Mouse (Mus musculus): ENCODE data around the gene Rps11. TPM values are rescaled to one million over a fixed set of nuclear protein-coding genes. Genes with fewer than 3 reads are reported as not detected.
A peak's percentile ranks its signal among the peaks of the same experiment; 100 is the strongest.

Gene Rps11
- polyA plus RNA-seq, 1 experiment = 22.2 TPM

GRCm38 (mm10) chr7:45107052-45107645 lies 17.1 kb downstream of the Rps11 start:
- Histone ChIP-seq H3K36me3 (ENCODE audit: control insufficient read depth) (no peaks in the 10 kb centered on the region), H3K27me3 (ENCODE audit: control insufficient read depth) (no peaks in the 10 kb centered on the region), H3K4me3 (replicated peaks) (no peak overlapping the region), H3K9me3 (ENCODE audit: control insufficient read depth, low read length) (no peaks in the 10 kb centered on the region), H3K4me1 (ENCODE audit: control insufficient read depth) (peaks cover 6% of the 10 kb centered on the region)
- TF ChIP-seq TAL1 (IDR thresholded peaks at IDR 0.05; ENCODE audit: low read length) (no peak), GATA1 (IDR thresholded peaks at IDR 0.05; ENCODE audit: low read length) (no peak)

DNA sequence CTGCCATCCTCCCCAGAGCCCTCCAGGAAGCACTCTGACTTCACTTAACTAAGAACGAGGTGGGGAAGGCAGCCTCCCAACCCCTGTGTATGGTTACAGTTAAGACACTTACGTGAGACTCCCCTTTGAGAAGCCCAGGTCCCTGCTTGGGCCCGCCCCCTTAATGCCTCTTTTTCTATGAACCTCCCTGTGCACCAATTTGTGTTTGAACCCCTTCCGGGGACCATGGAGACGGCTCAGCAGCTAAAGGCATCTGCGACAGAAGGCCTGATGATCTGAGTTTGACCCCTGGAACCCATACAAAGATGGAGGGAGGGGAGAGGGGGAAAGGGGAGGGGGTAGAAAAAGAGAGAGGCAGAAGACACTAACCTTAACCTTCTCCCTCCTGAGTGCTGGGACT lies 17.8 kb downstream of the Rps11 start:
- Histone ChIP-seq H3K4me3 (replicated peaks) (no peak overlapping the region), H3K27me3 (ENCODE audit: control insufficient read depth) (no peaks in the 10 kb centered on the region), H3K36me3 (ENCODE audit: control insufficient read depth) (no peaks in the 10 kb centered on the region), H3K9me3 (ENCODE audit: control insufficient read depth, low read length) (no peaks in the 10 kb centered on the region), H3K4me1 (ENCODE audit: control insufficient read depth) (peaks cover 2% of the 10 kb centered on the region)
- no peak for TF ChIP-seq GATA1 (IDR thresholded peaks at IDR 0.05; ENCODE audit: low read length)
- TF ChIP-seq TAL1 (IDR thresholded peaks at IDR 0.05; ENCODE audit: low read length) = no peak

DNA sequence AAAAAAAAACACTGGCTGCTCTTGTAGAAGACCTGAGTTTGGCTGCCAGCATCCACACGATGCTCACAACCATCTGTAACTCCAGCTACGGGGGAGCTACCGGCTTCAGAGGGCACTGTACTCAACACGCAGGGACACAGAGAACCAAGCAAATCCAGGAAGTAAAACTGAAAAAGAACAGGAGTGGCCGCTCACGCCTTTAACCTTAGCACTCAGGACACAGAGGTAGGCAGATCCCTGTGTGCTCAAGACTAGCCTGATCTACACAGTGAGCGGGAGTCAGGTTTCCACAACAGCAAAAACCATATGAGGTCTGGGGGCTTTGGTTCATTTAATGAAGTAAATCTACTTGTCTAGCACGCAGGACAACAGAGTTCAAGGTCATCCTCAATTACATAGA lies 18.7 kb downstream of the Rps11 start:
- Histone ChIP-seq H3K4me1 (ENCODE audit: control insufficient read depth) (no peaks in the 10 kb centered on the region; the same call in none of the 2 replicates), H3K36me3 (ENCODE audit: control insufficient read depth) (no peaks in the 10 kb centered on the region), H3K9me3 (ENCODE audit: control insufficient read depth, low read length) (no peaks in the 10 kb centered on the region), H3K27me3 (ENCODE audit: control insufficient read depth) (no peaks in the 10 kb centered on the region), H3K4me3 (replicated peaks) (no peak overlapping the region)
- no peak for TF ChIP-seq GATA1 (IDR thresholded peaks at IDR 0.05; ENCODE audit: low read length)
- no peak for TF ChIP-seq TAL1 (IDR thresholded peaks at IDR 0.05; ENCODE audit: low read length)

DNA sequence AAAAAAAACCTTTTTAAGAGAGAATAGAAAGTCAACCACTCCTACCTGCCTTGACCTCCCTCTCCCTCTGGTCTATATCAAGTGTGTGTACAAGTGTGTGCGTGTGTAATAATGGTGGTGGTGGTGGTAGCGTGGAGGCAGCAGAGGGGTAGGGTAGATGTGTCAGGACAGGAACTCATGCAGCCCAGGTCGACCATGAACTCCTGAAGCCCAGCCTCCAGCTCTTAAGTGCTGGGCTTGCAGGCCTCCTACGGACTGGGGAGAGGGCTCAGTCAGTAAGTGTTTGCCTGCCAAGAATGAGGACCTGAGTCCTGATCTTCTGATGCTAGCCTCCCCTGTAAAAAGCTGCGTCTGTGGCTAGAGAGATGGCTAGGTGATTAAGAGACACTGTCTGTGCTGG lies 19.3 kb downstream of the Rps11 start:
- no peaks in the 10 kb centered on the region for H3K9me3 ChIP-seq (ENCODE audit: control insufficient read depth, low read length)
- no peak overlapping the region for H3K4me3 ChIP-seq (replicated peaks)
- H3K27me3 ChIP-seq (ENCODE audit: control insufficient read depth) = no peaks in the 10 kb centered on the region
- no peaks in the 10 kb centered on the region for H3K4me1 ChIP-seq (ENCODE audit: control insufficient read depth)
- TF ChIP-seq GATA1 (IDR thresholded peaks at IDR 0.05; ENCODE audit: low read length) (no peak), TAL1 (IDR thresholded peaks at IDR 0.05; ENCODE audit: low read length) (no peak)
- H3K36me3 ChIP-seq (ENCODE audit: control insufficient read depth) = no peaks in the 10 kb centered on the region

DNA sequence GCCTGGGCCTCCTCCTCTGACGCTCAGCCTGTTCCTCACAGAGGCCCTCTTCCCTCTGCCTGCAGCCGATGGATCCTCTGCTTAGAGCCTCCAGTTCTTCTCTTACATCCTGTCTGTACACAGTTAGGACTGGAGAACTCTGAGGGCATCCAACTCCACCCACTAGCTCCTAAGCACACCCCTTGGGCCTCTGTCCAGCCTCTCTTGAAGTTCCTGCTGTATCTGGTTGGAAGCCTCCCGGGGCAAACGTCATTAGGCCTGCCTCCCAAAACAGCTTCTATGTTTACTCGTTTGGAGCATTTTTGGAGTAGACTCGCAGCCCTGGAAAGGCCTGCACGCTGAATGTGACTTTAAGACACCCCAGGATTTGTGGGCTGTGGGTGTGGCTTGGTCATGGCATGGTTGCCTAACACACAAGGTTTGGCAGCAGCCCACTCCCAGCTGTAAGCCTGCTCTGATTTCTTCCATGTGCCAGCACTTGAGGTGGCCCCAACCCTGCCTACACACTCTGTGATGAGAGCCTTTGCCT lies 20.5 kb downstream of the Rps11 start, which contains the start of gene Fcgrt:
Gene Fcgrt, minus strand, starts transcription at position 200 of the 529 bp plus-strand sequence.
- TF ChIP-seq GATA1 (IDR thresholded peaks at IDR 0.05; ENCODE audit: low read length) (no peak), TAL1 (IDR thresholded peaks at IDR 0.05; ENCODE audit: low read length) (no peak)
- H3K27me3 ChIP-seq (ENCODE audit: control insufficient read depth) = no peaks in the 10 kb centered on the region

DNA sequence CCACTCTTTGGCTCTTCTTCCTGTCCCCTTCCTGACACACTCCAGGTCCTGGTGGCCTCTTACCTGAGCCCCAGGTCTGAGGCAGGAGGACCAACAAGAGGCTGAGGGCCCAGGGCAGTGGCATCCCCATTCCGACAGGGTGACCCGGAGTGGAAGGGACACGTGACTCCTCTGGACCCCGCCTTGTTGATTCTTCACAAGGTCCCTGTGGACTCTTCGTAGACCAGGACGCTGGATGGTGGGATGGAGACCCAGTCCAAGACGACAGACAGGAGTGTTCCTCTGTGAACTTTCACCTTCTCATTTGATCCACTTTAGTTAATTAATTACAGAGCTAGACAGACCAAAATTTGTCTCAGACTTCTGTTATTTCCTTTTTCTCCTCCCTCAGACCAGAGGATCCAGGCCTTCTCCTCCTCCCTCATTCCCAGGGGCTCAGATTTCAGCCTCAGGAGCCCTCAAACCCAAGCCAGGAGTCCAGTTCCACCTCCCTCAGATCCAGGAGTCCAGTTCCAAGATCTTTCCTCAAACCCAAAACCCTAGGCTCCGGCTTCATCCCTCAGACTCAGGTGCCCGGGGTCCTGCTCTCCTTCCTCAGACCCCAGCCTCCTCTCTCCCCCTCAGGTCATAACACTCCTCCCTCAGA lies 21.2 kb downstream of the Rps11 start:
- Histone ChIP-seq H3K9me3 (ENCODE audit: control insufficient read depth, low read length) (no peaks in the 10 kb centered on the region), H3K4me3 (replicated peaks) (peak overlapping the region; percentile 17), H3K36me3 (ENCODE audit: control insufficient read depth) (no peaks in the 10 kb centered on the region), H3K4me1 (ENCODE audit: control insufficient read depth) (no peaks in the 10 kb centered on the region; the same call in 1 of the 2 replicates), H3K27me3 (ENCODE audit: control insufficient read depth) (no peaks in the 10 kb centered on the region)
- TF ChIP-seq TAL1 (IDR thresholded peaks at IDR 0.05; ENCODE audit: low read length) (no peak), GATA1 (IDR thresholded peaks at IDR 0.05; ENCODE audit: low read length) (no peak)

More for the DNA sequence above, 20.5 kb downstream of the Rps11 start, which contains the start of gene Fcgrt:
- Histone ChIP-seq H3K4me3 (replicated peaks) (peak within 1 kb of the TSS; percentile 17), H3K9me3 (ENCODE audit: control insufficient read depth, low read length) (no peaks in the 10 kb centered on the region), H3K36me3 (ENCODE audit: control insufficient read depth) (no peaks in the 10 kb centered on the region), H3K4me1 (ENCODE audit: control insufficient read depth) (no peaks in the 10 kb centered on the region; the same call in 1 of the 2 replicates)

DNA sequence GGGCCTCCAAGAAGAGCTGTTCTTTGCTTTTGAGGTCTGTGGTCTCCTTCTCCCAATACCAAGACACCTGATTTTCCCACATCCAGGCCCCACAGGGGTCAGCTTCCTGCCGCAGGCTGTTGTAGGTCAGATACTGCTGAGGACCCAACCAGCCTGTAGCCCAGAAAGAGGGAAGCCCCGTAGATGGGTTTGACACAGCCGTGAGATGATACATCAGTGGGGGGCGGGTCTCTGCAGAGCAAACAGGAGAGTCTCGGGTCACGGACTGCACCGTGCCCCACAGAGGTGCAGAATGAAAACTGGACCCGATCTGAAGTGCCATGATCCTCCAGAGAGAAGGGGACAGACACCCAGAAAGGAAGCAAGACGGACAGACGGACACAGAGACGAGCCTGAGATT lies 21.8 kb downstream of the Rps11 start:
- Histone ChIP-seq H3K4me1 (ENCODE audit: control insufficient read depth) (no peaks in the 10 kb centered on the region; the same call in 1 of the 2 replicates), H3K9me3 (ENCODE audit: control insufficient read depth, low read length) (no peaks in the 10 kb centered on the region), H3K27me3 (ENCODE audit: control insufficient read depth) (no peaks in the 10 kb centered on the region), H3K4me3 (replicated peaks) (no peak overlapping the region), H3K36me3 (ENCODE audit: control insufficient read depth) (no peaks in the 10 kb centered on the region)
- TF ChIP-seq GATA1 (IDR thresholded peaks at IDR 0.05; ENCODE audit: low read length) (no peak), TAL1 (IDR thresholded peaks at IDR 0.05; ENCODE audit: low read length) (no peak)

DNA sequence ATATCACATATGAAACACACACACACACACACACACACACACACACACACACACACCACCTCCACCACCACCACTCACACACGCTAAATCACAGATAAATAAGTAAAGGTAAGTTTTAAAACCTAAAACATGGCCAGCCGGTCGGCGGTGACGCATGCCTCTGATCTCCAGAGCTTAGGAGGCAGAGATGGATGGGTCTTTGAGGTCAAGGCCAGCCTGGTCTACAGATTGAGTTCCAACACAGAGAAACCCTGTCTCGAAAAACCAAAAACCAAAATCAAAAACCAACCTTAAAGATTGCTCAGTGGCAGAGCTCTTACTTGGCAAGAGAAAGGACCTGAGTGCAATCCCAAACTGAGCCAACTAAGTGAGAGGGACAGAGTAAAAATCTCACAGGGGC lies 24.2 kb downstream of the Rps11 start:
- Histone ChIP-seq H3K4me3 (replicated peaks) (no peak overlapping the region), H3K9me3 (ENCODE audit: control insufficient read depth, low read length) (no peaks in the 10 kb centered on the region), H3K4me1 (ENCODE audit: control insufficient read depth) (no peaks in the 10 kb centered on the region; the same call in 1 of the 2 replicates), H3K27me3 (ENCODE audit: control insufficient read depth) (no peaks in the 10 kb centered on the region), H3K36me3 (ENCODE audit: control insufficient read depth) (no peaks in the 10 kb centered on the region)
- TF ChIP-seq GATA1 (IDR thresholded peaks at IDR 0.05; ENCODE audit: low read length) (no peak), TAL1 (IDR thresholded peaks at IDR 0.05; ENCODE audit: low read length) (no peak)

- Histone ChIP-seq H3K36me3 (ENCODE audit: control insufficient read depth) (no peaks in the 10 kb centered on the region), H3K4me1 (ENCODE audit: control insufficient read depth) (peaks cover 3% of the 10 kb centered on the region), H3K9me3 (ENCODE audit: control insufficient read depth, low read length) (no peaks in the 10 kb centered on the region), H3K27me3 (ENCODE audit: control insufficient read depth) (no peaks in the 10 kb centered on the region), H3K4me3 (replicated peaks) (no peak overlapping the region)
- no peak for TF ChIP-seq GATA1 (IDR thresholded peaks at IDR 0.05; ENCODE audit: low read length)
- no peak for TF ChIP-seq TAL1 (IDR thresholded peaks at IDR 0.05; ENCODE audit: low read length)
Observed at GRCm38 (mm10) chr7:45098541-45099240, 25.5 kb downstream of the Rps11 start.
